Mouse (Mus musculus): ENCODE results near the gene Lmbrd1. TPM values are rescaled to one million over a fixed set of nuclear protein-coding genes. Genes with fewer than 3 reads are reported as not detected.

Gene Lmbrd1
- polyA plus RNA-seq, 2 experiments = 31.4 to 36.0 TPM

- Histone ChIP-seq H3K36me3 (ENCODE audit: control insufficient read depth, insufficient read depth, low read length) (peaks cover 2% of the 10 kb centered on the region; the same call in 1 of the 2 replicates), H3K9ac (ENCODE audit: low read depth, low read length, severe bottlenecking) (no peak overlapping the region), H3K27ac (replicated peaks; ENCODE audit: low read depth, low read length) (no peak overlapping the region), H3K9me3 (ENCODE audit: control insufficient read depth, low read length) (no peaks in the 10 kb centered on the region), H3K4me3 (replicated peaks; ENCODE audit: low read length) (no peak overlapping the region), H3K27me3 (ENCODE audit: control insufficient read depth, insufficient read depth, low read length) (no peaks in the 10 kb centered on the region), H3K4me1 (ENCODE audit: control insufficient read depth, insufficient read depth, low read length) (no peaks in the 10 kb centered on the region), H3K4me2 (replicated peaks; ENCODE audit: low read depth, low read length, severe bottlenecking) (no peak overlapping the region)
- DNase-seq (ENCODE audit: low spot score) (no peak), ATAC-seq (ENCODE audit: low FRiP score, low read depth) (no peak)
- WGBS = 65% methylated on average over 3 of the region's 3 CpGs
- TF ChIP-seq POLR2A (IDR thresholded peaks at IDR 0.05; ENCODE audit: borderline replicate concordance, extremely low read depth, insufficient read depth, insufficient read length) = no peak
Observed at GRCm38 (mm10) chr1:24681946-24682345, 3.5 kb downstream of the Lmbrd1 start.

GRCm38 (mm10) chr1:24683947-24684346 lies 5.5 kb downstream of the Lmbrd1 start:
- WGBS = 94% methylated on average over 1 of the region's 1 CpGs
- no peak for TF ChIP-seq POLR2A (IDR thresholded peaks at IDR 0.05; ENCODE audit: borderline replicate concordance, extremely low read depth, insufficient read depth, insufficient read length)
- no peak overlapping the region for H3K9ac ChIP-seq (ENCODE audit: low read depth, low read length, severe bottlenecking)
- H3K4me3 ChIP-seq (replicated peaks; ENCODE audit: low read length) = no peak overlapping the region
- H3K4me1 ChIP-seq (ENCODE audit: control insufficient read depth, insufficient read depth, low read length) = no peaks in the 10 kb centered on the region
- peaks cover 10% of the 10 kb centered on the region; the same call in 1 of the 2 replicates for H3K36me3 ChIP-seq (ENCODE audit: control insufficient read depth, insufficient read depth, low read length)
- H3K27ac ChIP-seq (replicated peaks; ENCODE audit: low read depth, low read length) = no peak overlapping the region
- DNase-seq (ENCODE audit: low spot score) = peak; percentile 50
- H3K9me3 ChIP-seq (ENCODE audit: control insufficient read depth, low read length) = no peaks in the 10 kb centered on the region
- H3K27me3 ChIP-seq (ENCODE audit: control insufficient read depth, insufficient read depth, low read length) = no peaks in the 10 kb centered on the region
- H3K4me2 ChIP-seq (replicated peaks; ENCODE audit: low read depth, low read length, severe bottlenecking) = no peak overlapping the region
- peak; percentile 95 for ATAC-seq (ENCODE audit: low FRiP score, low read depth)

- H3K4me1 ChIP-seq (ENCODE audit: control insufficient read depth, insufficient read depth, low read length) = no peaks in the 10 kb centered on the region
- H3K27me3 ChIP-seq (ENCODE audit: control insufficient read depth, insufficient read depth, low read length) = no peaks in the 10 kb centered on the region
- TF ChIP-seq POLR2A (IDR thresholded peaks at IDR 0.05; ENCODE audit: borderline replicate concordance, extremely low read depth, insufficient read depth, insufficient read length) = no peak
- H3K4me2 ChIP-seq (replicated peaks; ENCODE audit: low read depth, low read length, severe bottlenecking) = no peak overlapping the region
- H3K9me3 ChIP-seq (ENCODE audit: control insufficient read depth, low read length) = no peaks in the 10 kb centered on the region
- no peak overlapping the region for H3K4me3 ChIP-seq (replicated peaks; ENCODE audit: low read length)
- H3K9ac ChIP-seq (ENCODE audit: low read depth, low read length, severe bottlenecking) = no peak overlapping the region
- no peak for DNase-seq (ENCODE audit: low spot score)
- 96% methylated on average over 7 of the region's 7 CpGs for WGBS
- no peak overlapping the region for H3K27ac ChIP-seq (replicated peaks; ENCODE audit: low read depth, low read length)
- peaks cover 10% of the 10 kb centered on the region; the same call in 1 of the 2 replicates for H3K36me3 ChIP-seq (ENCODE audit: control insufficient read depth, insufficient read depth, low read length)
- ATAC-seq (ENCODE audit: low FRiP score, low read depth) = no peak
Observed at GRCm38 (mm10) chr1:24685606-24686005, 7.2 kb downstream of the Lmbrd1 start.

- no peak for DNase-seq (ENCODE audit: low spot score)
- no peak overlapping the region for H3K4me2 ChIP-seq (replicated peaks; ENCODE audit: low read depth, low read length, severe bottlenecking)
- H3K27ac ChIP-seq (replicated peaks; ENCODE audit: low read depth, low read length) = no peak overlapping the region
- no peaks in the 10 kb centered on the region for H3K27me3 ChIP-seq (ENCODE audit: control insufficient read depth, insufficient read depth, low read length)
- no peak for ATAC-seq (ENCODE audit: low FRiP score, low read depth)
- no peaks in the 10 kb centered on the region for H3K4me1 ChIP-seq (ENCODE audit: control insufficient read depth, insufficient read depth, low read length)
- no peak for TF ChIP-seq POLR2A (IDR thresholded peaks at IDR 0.05; ENCODE audit: borderline replicate concordance, extremely low read depth, insufficient read depth, insufficient read length)
- no peak overlapping the region for H3K4me3 ChIP-seq (replicated peaks; ENCODE audit: low read length)
- H3K9me3 ChIP-seq (ENCODE audit: control insufficient read depth, low read length) = no peaks in the 10 kb centered on the region
- 96% methylated on average over 4 of the region's 4 CpGs for WGBS
- peaks cover 10% of the 10 kb centered on the region; the same call in 1 of the 2 replicates for H3K36me3 ChIP-seq (ENCODE audit: control insufficient read depth, insufficient read depth, low read length)
- H3K9ac ChIP-seq (ENCODE audit: low read depth, low read length, severe bottlenecking) = no peak overlapping the region
Observed at GRCm38 (mm10) chr1:24686235-24687021, 8.0 kb downstream of the Lmbrd1 start.

- no peak overlapping the region for H3K9ac ChIP-seq (ENCODE audit: low read depth, low read length, severe bottlenecking)
- 80% methylated on average over 3 of the region's 3 CpGs for WGBS
- no peaks in the 10 kb centered on the region for H3K4me1 ChIP-seq (ENCODE audit: control insufficient read depth, insufficient read depth, low read length)
- DNase-seq (ENCODE audit: low spot score) (no peak), ATAC-seq (ENCODE audit: low FRiP score, low read depth) (no peak)
- H3K27ac ChIP-seq (replicated peaks; ENCODE audit: low read depth, low read length) = no peak overlapping the region
- no peak for TF ChIP-seq POLR2A (IDR thresholded peaks at IDR 0.05; ENCODE audit: borderline replicate concordance, extremely low read depth, insufficient read depth, insufficient read length)
- H3K27me3 ChIP-seq (ENCODE audit: control insufficient read depth, insufficient read depth, low read length) = no peaks in the 10 kb centered on the region
- H3K9me3 ChIP-seq (ENCODE audit: control insufficient read depth, low read length) = no peaks in the 10 kb centered on the region
- H3K4me3 ChIP-seq (replicated peaks; ENCODE audit: low read length) = no peak overlapping the region
- H3K36me3 ChIP-seq (ENCODE audit: control insufficient read depth, insufficient read depth, low read length) = peaks cover 10% of the 10 kb centered on the region; the same call in 1 of the 2 replicates
- H3K4me2 ChIP-seq (replicated peaks; ENCODE audit: low read depth, low read length, severe bottlenecking) = no peak overlapping the region
Observed at GRCm38 (mm10) chr1:24697677-24698076, 19.2 kb downstream of the Lmbrd1 start.
